Mouse (Mus musculus) mouse trophoblast stem cell (cell line): ENCODE results near the gene Grm8.

Experiments used
- in situ Hi-C, 2 experiments: fragments of 300-500 bp; cut with MseI, MboI; formaldehyde crosslinking; loops; 2 replicates in 1 of 2; 3 replicates in 1 of 2; pipeline ENCODE4 v1.15.1; 2025

Grm8 gene

DNA sequence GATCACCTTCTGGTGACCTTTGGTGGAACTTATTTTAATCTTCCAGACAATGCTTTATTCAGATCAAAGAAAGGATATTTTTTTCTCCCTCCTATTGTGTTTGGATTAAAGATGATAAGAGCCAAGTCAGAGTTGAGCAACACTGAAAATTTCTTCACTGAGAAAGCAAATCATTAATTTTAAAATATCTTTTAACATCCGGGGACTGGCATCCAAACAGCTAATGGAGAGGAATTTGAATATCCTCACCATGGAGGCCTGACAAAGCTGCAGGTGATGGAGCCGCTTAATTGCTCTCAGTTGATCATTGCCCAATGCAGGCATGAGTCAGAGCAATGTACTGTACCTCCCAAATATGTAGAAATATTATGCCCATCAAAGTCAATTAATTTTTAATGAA is 83.0 kb downstream of the Grm8 start:
- in situ Hi-C loops, result no loop called here

DNA sequence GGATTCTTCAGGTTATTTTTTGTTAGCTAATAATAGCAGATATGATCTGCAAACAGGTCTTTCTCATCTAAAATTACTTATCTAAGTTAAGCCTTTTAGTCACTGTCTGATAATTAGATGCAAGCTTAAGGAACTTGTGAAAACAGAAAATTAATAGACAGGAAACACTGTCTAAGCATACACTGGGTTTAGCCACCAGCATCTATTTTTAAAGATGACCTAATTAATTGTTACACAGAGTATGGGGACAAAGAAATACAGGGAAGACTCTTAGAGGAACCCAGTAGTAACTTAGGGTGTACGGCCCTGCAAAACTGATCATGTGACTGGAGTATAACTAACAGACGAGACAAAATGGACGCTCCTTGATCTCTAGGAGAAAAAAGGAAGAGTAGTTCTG is 92.6 kb downstream of the Grm8 start:
- in situ Hi-C loops, result no loop called here

DNA sequence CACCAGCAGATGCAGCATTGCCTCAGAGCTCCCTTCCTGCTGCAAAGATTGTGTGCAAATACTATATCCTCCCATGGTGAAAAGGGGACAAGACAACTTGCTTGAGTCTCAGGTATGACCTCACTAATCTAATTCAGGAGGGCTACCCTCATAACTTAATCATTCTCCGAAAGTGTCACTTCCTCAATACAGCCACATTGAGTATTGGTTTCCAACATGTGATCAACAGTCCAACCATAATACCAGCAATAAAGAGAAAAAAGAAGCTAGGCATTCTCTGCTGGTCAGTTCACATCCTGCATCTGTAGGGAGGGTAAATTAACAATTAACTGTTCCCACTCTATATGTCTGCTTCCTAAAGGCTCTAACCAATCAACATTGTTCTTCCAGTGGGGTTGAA is 94.2 kb downstream of the Grm8 start:
- in situ Hi-C loops, result no loop called here

DNA sequence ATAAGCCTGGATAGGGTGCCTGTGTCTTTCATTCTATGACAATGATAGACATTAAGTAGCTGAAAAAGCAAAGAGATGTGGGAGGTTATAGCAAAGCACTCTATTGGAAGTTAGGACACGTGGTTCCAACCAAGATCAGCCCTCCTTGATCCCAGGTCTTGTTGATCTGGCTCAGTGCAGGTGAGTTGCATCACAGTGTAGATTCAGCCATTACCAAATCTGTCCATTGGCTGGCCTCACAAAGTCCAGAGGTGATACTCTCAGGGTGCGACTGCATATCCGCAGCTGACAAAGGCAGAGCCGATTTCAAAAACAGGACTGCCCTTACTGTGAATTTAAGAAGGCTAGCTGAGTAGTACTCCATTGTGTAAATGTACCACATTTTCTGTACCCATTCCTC is 103.0 kb downstream of the Grm8 start:
- in situ Hi-C loops, result no loop called here

DNA sequence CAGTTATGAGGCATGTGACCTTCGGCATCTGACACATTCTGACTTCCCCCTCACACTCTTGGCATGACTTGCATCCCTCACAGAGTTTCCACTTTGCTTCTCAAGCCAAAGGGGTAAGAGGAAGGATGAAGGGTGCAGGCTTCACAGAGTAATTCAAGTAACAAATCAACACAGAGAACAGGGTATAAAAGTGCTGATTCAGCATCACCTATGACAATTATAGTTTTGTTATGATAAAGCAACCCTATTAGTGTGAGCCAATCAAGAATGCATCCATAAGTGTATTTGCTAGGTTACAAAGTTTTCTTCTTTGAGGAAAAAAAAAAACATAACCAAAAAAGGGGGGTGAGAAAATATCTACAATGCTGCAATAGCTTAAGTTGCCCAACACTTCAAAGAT is 117.3 kb downstream of the Grm8 start:
- in situ Hi-C loops, result no loop called here

DNA sequence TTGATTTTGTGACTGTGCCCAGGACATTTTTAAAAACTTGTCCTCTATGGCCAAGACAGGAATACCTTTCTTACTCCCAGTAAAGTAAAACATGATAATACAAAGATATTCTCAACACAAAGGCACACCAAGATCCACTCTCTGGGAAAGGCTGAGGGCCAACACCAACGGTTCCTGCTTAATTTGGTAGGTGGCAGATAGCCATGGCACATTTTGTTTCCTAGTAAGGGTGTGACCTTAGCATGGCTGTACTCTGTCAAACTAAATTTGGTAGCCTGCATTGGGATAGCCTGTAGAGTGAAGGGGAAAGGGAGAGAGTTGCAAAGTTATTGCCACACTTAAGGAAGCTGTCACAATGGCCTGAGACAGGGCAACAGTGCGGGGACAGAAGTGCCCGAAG is 128.0 kb downstream of the Grm8 start:
- in situ Hi-C loops, result no loop called here

DNA sequence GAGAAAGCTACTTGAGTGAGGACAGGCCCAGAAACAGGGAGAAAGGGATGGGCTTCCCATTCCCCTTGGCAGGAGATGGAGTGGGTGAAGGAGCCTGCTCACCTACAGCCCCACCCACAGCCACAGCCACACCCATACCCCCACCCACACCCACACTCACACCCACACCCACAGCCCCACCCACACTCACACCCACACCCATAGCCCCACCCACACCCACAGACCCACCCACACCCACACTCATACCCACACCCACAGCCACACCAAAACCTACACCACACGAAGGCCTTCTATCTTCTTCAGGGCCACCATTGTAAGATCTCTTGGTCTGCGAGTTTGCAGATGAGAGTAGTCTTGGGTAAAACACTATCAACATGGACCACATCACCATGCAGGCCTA is 137.7 kb downstream of the Grm8 start:
- in situ Hi-C loops, result no loop called here

DNA sequence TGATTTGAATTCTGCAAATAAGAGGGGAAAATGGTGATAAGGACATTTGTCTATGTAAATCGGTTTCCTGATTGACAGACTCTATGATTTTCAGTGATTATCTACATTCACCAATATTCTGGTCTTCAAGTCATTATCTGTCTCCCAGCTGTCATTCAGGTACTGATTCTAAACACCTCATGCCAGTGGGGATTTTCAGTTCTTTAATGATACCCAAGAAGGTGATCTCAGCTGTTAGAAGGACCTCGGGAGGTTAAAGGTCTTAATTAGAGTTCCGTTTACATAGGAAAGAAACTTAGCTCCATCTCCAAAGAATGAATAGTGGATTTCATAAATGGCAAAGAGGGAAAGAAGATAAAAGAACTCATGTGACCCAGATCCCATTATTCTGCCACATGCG is 143.7 kb downstream of the Grm8 start:
- in situ Hi-C loops, result no loop called here

DNA sequence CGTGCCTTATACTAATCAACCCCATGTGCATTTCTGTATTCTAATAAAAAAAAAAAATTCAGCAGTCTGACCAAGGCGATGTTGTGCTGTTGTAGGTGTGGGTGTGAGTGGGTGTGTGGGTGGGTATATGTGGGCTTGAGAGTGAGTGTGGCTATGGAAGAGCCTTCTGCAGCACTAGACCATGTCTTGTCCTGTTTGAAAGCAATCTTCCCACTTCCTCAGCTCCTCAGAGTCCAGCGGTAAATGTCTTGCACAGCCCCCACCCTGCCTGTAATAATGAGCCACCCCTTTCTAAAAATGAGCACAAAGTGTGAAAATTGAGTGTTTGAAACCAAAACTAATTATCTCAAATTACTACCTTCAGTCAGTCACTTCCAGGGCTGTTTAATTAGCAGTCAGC is 152.4 kb downstream of the Grm8 start:
- in situ Hi-C loops, result no loop called here

DNA sequence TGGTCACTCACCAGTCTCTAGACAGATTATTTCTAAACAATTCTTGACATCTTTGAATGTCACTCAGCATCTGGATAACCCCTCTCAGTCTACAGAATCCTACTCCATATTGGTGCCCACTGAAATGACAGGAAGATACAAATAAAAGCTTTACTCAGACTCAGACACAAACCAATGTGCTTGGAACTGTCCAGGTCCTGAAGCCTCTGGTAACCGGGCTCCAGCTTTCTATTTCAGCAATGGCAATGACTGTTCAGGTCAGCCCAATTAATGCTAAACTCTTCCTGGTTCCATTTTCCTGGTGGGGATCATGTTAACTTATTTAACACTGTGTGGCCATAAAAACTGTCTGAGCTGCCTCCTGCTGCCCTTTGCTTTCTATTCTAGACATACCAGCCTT is 153.0 kb downstream of the Grm8 start:
- in situ Hi-C loops, result no loop called here

DNA sequence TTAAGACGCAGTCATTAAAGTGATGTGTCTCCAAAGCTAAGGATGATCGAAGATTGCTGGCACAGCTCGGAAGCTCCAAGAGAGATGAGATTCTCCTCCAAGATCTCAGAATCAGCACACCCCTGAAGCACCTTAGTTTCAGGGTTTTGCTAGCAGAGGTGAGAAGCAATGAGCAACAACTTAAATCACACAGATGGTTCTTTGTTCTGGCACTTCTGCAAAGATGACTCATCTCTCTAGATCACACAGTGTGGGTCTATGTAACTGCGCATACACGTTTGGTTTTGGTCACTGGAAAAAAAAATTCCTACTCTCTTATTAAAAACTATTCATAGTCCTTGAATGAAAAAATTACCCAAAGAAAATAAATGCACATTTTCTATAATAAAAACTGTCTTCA is 157.6 kb downstream of the Grm8 start:
- in situ Hi-C loops, result no loop called here

DNA sequence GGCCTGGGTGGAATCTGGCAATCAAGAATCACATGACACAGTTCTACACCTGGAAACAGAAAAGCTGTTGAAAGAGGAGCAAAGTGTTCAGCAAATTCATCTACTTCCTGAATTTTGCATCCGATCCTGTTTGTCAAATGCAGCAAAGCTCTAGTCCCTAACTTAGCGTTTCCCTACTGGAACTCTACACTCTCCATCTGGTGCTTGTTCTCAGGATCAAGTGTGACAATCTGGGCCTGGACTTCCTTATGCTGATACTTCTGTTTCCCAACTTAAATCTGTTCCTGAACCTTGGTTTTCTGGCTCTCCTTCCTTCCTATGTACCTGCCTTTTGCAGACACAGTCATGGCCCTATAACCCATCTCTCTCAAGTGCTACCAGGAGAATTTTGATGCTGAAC is 166.1 kb downstream of the Grm8 start:
- in situ Hi-C loops, result no loop called here

DNA sequence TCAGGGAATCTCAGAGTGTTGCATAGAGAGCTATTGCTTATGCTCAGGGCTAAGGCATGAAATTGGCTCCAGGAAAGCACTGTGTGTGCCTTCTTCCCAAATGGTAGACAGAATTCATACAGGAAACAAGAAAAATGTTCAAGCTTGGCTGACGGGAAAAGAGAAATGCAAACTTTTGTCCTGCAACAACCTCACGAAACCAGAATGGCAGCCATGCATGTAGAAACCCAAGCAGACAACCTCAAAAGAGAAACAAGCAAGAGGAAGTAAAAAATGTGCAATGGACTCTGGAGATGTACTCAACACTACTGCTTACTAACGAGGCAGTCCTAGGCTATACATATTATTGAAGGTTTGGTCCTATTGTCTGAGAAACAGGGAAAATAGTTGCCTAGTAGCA is 167.9 kb downstream of the Grm8 start:
- in situ Hi-C loops, result no loop called here

DNA sequence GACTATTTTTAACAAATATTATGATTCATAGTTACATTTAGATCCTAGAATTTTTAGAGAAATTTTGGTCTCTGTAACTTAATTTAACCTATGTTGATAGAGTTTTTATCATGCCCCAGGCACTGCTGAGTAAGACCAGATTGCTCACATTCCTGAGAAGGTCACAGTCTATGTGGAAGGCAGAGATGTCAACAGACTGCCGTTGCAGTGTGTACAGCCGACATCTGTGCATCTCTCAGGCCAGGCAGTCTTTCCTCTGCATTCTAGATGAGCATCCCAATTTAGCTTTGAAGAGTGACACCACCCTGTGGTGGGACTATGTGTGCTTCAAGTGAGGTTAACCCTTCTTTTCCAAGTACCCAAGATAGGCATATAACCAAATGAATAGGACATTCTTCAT is 169.7 kb downstream of the Grm8 start:
- in situ Hi-C loops, result no loop called here

DNA sequence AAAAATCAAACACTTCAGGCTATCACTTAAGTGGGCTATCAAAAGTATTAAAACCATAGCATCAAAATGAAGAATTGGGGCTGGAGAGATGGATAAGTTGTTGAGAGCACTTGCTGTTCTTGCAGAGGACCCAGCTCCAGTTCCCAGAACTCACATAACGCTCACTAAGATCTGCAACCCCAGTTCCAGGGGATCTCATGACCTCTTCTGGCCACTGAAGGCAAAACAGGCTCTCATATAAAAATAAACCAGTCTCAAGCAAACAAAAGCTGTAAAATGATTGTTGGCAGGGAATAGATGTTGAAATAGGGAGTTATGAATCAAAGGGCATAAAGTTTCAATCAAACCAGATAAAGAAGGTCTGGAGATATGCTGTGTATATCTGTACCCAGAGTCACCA is 171.1 kb downstream of the Grm8 start:
- in situ Hi-C loops, result no loop called here

DNA sequence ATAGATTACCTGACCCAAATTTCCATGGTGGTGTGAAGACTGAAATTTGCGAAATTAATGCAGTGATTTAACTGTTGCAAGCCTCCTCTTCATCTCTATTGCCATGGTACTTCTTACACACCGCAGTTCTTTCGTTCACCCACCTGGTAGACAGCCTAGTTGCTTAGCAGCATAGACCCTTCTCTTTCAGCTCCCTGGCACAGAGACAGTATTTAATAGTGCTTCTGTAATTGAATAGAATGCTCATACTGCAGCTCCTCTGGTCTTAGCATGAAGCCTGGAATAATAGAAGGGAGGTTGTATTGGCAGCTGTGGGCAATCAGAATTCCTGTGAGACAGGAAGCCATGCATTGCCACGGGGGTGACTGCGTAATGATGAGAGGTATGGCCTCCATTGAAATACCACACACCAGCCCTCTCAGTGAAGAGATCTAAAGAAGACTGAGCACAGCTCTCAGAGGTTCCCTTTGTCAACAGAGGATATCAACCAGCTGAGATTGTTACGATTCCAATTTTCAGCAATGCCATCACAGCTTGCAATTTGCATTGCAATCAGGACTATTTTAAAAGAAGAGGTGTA is 178.6 kb downstream of the Grm8 start:
- in situ Hi-C loops, result no loop called here

DNA sequence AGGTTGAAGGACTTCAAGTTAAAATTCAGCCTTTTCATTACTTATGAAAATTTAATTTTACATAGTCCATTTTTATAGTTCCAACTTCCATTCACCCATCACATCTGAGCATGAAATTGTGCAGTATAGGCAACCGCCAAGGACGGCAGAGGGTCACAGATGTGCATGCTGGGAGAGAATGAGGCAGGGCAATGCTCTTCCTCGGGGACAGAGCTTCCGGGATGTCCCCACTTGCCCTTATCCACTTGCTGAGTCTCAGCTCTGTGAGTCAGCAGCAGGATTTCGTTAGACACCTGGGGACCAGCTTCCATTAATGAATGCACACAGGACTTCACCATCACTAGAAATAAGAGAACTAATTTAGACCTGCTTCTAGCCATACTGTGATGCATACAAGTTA is 183.5 kb downstream of the Grm8 start:
- in situ Hi-C loops, result no loop called here

DNA sequence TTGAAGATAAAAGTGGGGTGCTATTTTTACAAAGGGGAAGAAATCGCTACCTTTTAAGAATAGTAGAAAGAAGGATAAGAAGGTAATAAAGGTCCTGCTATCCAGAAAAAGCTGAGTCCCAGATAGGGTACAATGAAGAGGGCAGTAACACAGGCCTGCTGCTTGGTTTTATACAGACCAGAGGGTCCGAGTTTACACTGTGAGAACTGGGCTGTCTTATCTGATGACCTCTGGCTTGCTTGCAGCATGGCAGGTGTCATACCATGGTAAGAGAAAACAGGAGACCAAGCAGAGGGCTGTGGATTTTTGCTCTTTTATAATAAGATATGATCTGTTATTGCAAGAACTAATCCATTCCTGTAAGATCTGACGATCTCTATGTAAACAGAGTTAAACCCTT is 206.9 kb downstream of the Grm8 start:
- in situ Hi-C loops, result no loop called here

DNA sequence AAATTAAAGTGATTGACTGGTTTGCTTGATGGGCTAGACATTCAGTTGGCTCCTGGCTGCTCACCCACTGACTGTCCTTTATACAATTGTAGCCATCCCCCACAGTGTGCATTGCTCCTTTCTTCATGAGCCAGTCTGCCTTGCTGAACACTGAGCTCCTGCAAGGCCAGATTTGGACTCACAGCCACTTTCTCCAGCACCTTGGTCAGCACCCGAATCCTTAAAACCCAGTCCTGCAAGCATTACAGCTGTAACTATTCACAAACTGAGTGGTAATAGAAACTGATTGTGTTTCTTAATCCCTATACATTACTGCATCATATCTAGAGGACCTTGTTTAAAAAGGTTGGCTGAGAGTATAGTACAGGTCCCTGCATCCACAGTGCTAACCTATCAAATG is 221.7 kb downstream of the Grm8 start:
- in situ Hi-C loops, result no loop called here

DNA sequence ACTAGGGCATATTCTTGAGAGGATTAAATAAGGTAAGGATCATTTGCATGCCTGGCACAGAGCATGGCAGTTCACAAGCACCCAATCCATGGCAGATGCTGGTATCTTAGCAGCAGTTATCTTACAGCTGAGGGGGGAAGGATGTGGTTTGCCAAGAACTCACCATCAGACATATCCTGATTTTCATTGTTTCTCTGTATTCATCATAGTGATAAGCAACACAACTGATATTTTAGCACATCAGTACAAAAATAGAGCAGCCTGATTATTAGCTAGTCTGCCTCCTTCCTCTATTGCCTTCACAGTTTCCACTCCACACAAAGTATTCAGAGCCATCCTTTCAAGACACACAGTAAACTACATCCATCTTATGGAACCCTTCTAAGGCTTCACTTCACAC is 230.6 kb downstream of the Grm8 start:
- in situ Hi-C loops, result no loop called here

DNA sequence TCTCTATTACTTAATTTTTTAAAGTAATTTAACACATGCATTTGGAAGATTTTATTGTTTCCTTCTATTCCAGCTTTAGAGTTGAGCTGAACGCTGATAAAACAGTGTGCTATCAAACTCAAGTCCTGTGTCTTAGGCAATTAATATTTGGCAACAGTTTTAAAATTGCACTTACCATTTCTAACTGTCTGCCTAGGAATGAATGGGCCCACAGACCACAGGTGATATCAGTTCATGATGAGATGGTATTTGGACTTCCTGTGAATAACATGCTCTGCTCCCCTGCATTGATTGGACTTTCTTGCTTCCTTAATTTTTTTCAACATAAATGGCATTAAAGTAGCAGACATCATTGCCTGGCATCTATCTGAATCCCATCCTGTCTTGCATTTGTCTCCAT is 232.8 kb downstream of the Grm8 start:
- in situ Hi-C loops, result no loop called here

DNA sequence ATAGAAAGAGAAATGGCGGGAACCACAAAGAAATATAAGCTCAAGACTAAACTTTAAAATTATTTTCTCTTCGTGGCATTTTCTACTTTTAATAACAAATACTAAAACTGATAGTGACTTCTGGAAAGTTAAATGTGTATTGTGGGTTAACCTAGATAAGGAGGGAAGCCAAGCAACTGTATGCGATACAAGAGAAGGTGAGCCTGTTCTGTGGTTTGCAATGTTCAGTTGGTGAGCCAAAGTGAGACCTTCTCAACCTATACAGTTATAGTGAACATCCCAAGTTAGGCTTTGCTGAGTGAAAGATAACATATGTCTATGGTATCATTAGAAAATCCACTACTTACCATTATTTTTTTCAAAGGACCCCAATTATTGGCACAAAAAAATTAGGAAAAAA is 233.6 kb downstream of the Grm8 start:
- in situ Hi-C loops, result no loop called here

DNA sequence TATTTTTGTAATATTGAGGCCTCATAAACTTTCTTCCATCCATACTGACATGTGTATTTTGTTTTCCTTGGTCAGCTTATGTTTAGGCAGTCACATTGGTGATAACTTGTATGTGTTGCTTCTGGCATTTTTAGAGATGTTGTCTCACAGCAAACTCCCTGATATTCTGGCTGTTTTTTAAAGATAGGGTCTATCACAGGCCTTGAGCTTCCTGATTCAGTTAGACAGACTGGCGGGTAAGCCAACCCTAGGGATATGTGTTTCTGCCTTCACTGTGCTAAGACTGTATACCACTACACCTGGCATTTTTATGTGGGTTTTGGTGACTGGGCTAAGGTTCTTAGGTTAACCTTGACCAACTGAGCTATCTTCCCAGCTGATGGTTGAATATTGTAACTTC is 239.8 kb downstream of the Grm8 start:
- in situ Hi-C loops, result no loop called here

DNA sequence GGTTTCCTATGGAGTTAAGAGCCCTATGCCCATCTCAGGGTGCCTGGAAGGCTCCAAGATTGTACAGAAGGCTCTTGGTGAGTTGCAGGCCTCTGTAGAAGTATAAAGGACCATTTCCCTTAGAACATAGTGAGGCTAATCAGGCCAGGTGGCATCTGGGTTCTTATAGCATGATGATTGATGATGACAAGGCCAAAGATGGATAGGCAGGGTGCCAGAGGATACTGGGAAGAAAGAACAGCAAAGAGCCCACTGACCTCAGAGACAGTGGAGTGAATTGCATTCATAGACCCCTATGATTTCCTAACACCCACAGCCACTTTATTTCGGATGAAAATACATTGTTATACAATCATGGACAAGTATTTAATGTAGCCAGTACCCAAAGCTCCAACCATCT is 242.1 kb downstream of the Grm8 start:
- in situ Hi-C loops, result no loop called here

DNA sequence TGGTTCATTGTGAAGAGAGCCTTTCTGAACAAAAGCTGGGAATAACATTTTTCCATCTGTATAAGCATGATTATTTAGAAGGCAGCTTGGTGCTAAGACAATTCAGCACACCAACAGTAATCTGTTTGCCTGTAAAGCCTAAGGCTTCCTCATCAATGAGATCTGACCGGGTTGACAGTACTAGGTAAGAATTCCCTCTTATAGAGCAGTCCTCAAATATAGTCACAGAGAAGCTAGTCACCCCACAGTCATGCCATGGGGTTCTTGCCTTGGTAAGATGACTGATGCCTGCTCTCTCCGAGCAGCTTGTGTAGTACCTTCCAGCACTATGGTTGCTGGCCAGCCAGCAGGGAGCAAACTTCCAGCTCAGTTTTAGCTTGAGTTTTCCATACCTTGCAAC is 246.6 kb downstream of the Grm8 start:
- in situ Hi-C loops, result no loop called here
